Mouse (Mus musculus): Measurements from ENCODE around the gene Camk2d.

Gene Camk2d

GRCm38 (mm10) chr3:126596086-126596485, at the start of gene Camk2d:
TSS of gene Camk2d (plus strand) at chr3:126596302.
- DNase-seq (ENCODE audit: low spot score) = peak; percentile 73

- no peak for DNase-seq (ENCODE audit: low spot score)
Observed at GRCm38 (mm10) chr3:126547941-126548340, 48.2 kb upstream of the Camk2d start.

GRCm38 (mm10) chr3:126563646-126564045, 32.5 kb upstream of the Camk2d start:
- no peak for DNase-seq (ENCODE audit: low spot score)

- DNase-seq (ENCODE audit: low spot score) = no peak
Observed at GRCm38 (mm10) chr3:126570628-126571027, 25.5 kb upstream of the Camk2d start.

- no peak for DNase-seq (ENCODE audit: low spot score)
Observed at GRCm38 (mm10) chr3:126572915-126573314, 23.2 kb upstream of the Camk2d start.

- no peak for DNase-seq (ENCODE audit: low spot score)
Observed at GRCm38 (mm10) chr3:126575927-126576326, 20.2 kb upstream of the Camk2d start.

GRCm38 (mm10) chr3:126586134-126586533, 10.0 kb upstream of the Camk2d start:
- DNase-seq (ENCODE audit: low spot score) = no peak

- DNase-seq (ENCODE audit: low spot score) = no peak
Observed at GRCm38 (mm10) chr3:126587477-126587876, 8.6 kb upstream of the Camk2d start.

- DNase-seq (ENCODE audit: low spot score) = no peak
Observed at GRCm38 (mm10) chr3:126589556-126589955, 6.5 kb upstream of the Camk2d start.

GRCm38 (mm10) chr3:126595456-126595855, 646 bp upstream of the Camk2d start:
- no peak for DNase-seq (ENCODE audit: low spot score)

- DNase-seq (ENCODE audit: low spot score) = peak; percentile 23
Observed at GRCm38 (mm10) chr3:126596491-126597160, 524 bp downstream of the Camk2d start.

- no peak for DNase-seq (ENCODE audit: low spot score)
Observed at GRCm38 (mm10) chr3:126597161-126597595, 1.1 kb downstream of the Camk2d start.

- DNase-seq (ENCODE audit: low spot score) = no peak
Observed at GRCm38 (mm10) chr3:126597596-126598328, 1.7 kb downstream of the Camk2d start.

GRCm38 (mm10) chr3:126598329-126598676, 2.2 kb downstream of the Camk2d start:
- DNase-seq (ENCODE audit: low spot score) = no peak

- no peak for DNase-seq (ENCODE audit: low spot score)
Observed at GRCm38 (mm10) chr3:126598881-126599280, 2.8 kb downstream of the Camk2d start.

GRCm38 (mm10) chr3:126599335-126599734, 3.2 kb downstream of the Camk2d start:
- no peak for DNase-seq (ENCODE audit: low spot score)

- DNase-seq (ENCODE audit: low spot score) = no peak
Observed at GRCm38 (mm10) chr3:126599936-126600335, 3.8 kb downstream of the Camk2d start.

GRCm38 (mm10) chr3:126602772-126603171, 6.7 kb downstream of the Camk2d start:
- no peak for DNase-seq (ENCODE audit: low spot score)

- no peak for DNase-seq (ENCODE audit: low spot score)
Observed at GRCm38 (mm10) chr3:126604656-126605434, 8.7 kb downstream of the Camk2d start.

GRCm38 (mm10) chr3:126609310-126609709, 13.2 kb downstream of the Camk2d start:
- no peak for DNase-seq (ENCODE audit: low spot score)

GRCm38 (mm10) chr3:126609795-126610451, 13.8 kb downstream of the Camk2d start:
- no peak for DNase-seq (ENCODE audit: low spot score)

- no peak for DNase-seq (ENCODE audit: low spot score)
Observed at GRCm38 (mm10) chr3:126611624-126612023, 15.5 kb downstream of the Camk2d start.
